Mouse (Mus musculus): Measurements from ENCODE around the gene Evi2b. TPM values are rescaled to one million over a fixed set of nuclear protein-coding genes. Genes with fewer than 3 reads are reported as not detected.

Evi2b gene
- polyA plus RNA-seq, 2 experiments = 2.5 to 4.6 TPM

DNA sequence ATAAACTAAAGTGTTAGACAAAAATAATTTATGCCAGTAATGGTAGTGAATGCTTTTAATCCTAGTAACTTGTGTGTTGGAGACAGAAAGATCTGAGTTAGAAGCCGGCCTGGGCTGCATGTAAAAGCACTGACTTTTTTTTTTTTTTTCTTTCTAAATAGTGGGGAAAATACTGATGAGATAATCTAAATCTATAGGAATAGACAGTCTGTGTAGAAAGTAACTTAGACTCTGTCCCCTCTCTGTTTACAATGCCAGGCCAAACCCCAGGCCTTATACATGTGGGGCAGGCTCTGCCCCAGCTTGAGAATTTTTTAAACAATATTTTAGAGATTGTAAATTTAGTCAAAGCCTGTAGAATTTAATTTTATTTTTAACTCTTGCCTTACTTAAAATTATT lies 618 bp downstream of the Evi2b start:
- Histone ChIP-seq H3K4me1 (ENCODE audit: control insufficient read depth, insufficient read depth, low read length) (no peaks in the 10 kb centered on the region), H3K9me3 (ENCODE audit: control insufficient read depth, low read length) (no peaks in the 10 kb centered on the region), H3K27me3 (ENCODE audit: control insufficient read depth, insufficient read depth, low read length) (no peaks in the 10 kb centered on the region), H3K36me3 (ENCODE audit: control insufficient read depth, insufficient read depth, low read length) (peaks cover 16% of the 10 kb centered on the region), H3K4me2 (replicated peaks; ENCODE audit: low read depth, low read length, severe bottlenecking) (no peak overlapping the region), H3K27ac (replicated peaks; ENCODE audit: low read depth, low read length) (no peak overlapping the region), H3K4me3 (replicated peaks; ENCODE audit: low read length) (no peak overlapping the region), H3K9ac (ENCODE audit: low read depth, low read length, severe bottlenecking) (no peak overlapping the region)
- TF ChIP-seq POLR2A (IDR thresholded peaks at IDR 0.05; ENCODE audit: borderline replicate concordance, extremely low read depth, insufficient read depth, insufficient read length) = no peak
- no peak for DNase-seq (ENCODE audit: low spot score)
- no peak for ATAC-seq (ENCODE audit: low FRiP score, low read depth)
- WGBS = 85% methylated on average over 1 of the region's 1 CpGs

DNA sequence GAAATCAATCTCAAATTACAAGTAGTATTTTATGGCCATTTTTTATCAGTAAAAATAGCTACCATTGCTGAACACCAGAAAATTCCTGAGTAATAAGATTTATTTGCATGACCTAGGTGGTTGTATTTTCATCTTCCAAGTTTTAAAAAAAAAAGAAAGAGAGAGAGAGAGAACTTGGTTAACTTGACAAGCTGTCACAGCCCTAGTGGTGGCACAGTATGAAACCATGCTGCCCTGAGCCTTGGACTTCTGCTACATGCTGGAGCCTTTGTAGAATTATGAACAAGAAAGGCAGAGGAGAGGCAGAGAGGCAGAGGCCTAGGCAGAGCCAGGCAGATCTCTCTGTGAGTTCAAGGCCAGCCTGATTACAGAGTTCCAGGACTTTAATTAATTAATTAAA lies 1.6 kb downstream of the Evi2b start:
- Histone ChIP-seq H3K36me3 (ENCODE audit: control insufficient read depth, insufficient read depth, low read length) (peaks cover 7% of the 10 kb centered on the region; the same call in 1 of the 2 replicates), H3K4me1 (ENCODE audit: control insufficient read depth, insufficient read depth, low read length) (no peaks in the 10 kb centered on the region), H3K27ac (replicated peaks; ENCODE audit: low read depth, low read length) (no peak overlapping the region), H3K9me3 (ENCODE audit: control insufficient read depth, low read length) (no peaks in the 10 kb centered on the region), H3K4me3 (replicated peaks; ENCODE audit: low read length) (no peak overlapping the region), H3K4me2 (replicated peaks; ENCODE audit: low read depth, low read length, severe bottlenecking) (no peak overlapping the region), H3K27me3 (ENCODE audit: control insufficient read depth, insufficient read depth, low read length) (no peaks in the 10 kb centered on the region), H3K9ac (ENCODE audit: low read depth, low read length, severe bottlenecking) (no peak overlapping the region)
- DNase-seq (ENCODE audit: low spot score) = no peak
- no peak for ATAC-seq (ENCODE audit: low FRiP score, low read depth)
- no peak for TF ChIP-seq POLR2A (IDR thresholded peaks at IDR 0.05; ENCODE audit: borderline replicate concordance, extremely low read depth, insufficient read depth, insufficient read length)

DNA sequence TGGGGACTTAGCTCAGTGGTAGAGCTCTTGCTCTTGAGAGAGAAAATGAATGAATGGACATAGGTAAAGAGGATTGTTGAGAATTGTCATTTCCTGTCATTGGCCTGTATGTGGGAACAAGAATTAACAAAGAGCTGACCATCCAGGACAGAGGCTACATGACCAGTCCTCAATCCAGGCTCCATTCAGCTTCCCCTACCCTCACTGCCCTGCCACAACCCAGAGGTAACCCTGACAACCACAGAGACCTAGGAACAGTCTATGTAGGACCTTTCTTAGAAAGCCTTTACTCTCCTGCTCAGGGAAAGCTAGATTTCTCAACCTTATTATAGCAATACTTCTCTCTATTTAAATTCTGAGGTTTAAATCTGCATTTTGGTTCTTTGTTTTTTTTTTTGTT lies 2.8 kb downstream of the Evi2b start:
- Histone ChIP-seq H3K36me3 (ENCODE audit: control insufficient read depth, insufficient read depth, low read length) (peaks cover 6% of the 10 kb centered on the region; the same call in 1 of the 2 replicates), H3K27me3 (ENCODE audit: control insufficient read depth, insufficient read depth, low read length) (no peaks in the 10 kb centered on the region), H3K9ac (ENCODE audit: low read depth, low read length, severe bottlenecking) (no peak overlapping the region), H3K4me1 (ENCODE audit: control insufficient read depth, insufficient read depth, low read length) (no peaks in the 10 kb centered on the region), H3K9me3 (ENCODE audit: control insufficient read depth, low read length) (no peaks in the 10 kb centered on the region), H3K27ac (replicated peaks; ENCODE audit: low read depth, low read length) (no peak overlapping the region), H3K4me2 (replicated peaks; ENCODE audit: low read depth, low read length, severe bottlenecking) (no peak overlapping the region), H3K4me3 (replicated peaks; ENCODE audit: low read length) (no peak overlapping the region)
- TF ChIP-seq POLR2A (IDR thresholded peaks at IDR 0.05; ENCODE audit: borderline replicate concordance, extremely low read depth, insufficient read depth, insufficient read length) = no peak
- no peak for DNase-seq (ENCODE audit: low spot score)
- ATAC-seq (ENCODE audit: low FRiP score, low read depth) = no peak

DNA sequence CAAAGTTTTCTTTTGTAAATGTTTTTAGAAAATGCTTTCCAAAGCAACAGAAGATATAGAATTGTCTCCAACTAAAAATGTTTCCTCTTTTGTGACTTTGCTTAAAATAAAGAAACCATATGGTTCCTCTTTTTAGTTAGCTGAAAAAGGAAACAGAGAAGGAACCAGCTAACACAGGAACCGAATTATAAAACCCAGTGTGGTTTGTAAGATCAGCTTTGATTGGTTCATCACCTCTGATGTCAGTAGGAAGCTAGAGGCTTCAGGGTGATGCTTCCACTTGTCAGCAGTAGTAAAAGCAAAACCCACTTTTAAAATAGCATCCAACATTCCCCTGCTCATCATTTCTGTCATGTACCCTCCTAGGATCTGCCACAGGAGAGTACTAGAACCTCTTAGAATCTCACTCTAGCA lies 3.7 kb downstream of the Evi2b start:
- Histone ChIP-seq H3K9me3 (ENCODE audit: control insufficient read depth, low read length) (no peaks in the 10 kb centered on the region), H3K27me3 (ENCODE audit: control insufficient read depth, insufficient read depth, low read length) (no peaks in the 10 kb centered on the region), H3K4me3 (replicated peaks; ENCODE audit: low read length) (no peak overlapping the region), H3K4me2 (replicated peaks; ENCODE audit: low read depth, low read length, severe bottlenecking) (no peak overlapping the region), H3K27ac (replicated peaks; ENCODE audit: low read depth, low read length) (no peak overlapping the region), H3K4me1 (ENCODE audit: control insufficient read depth, insufficient read depth, low read length) (no peaks in the 10 kb centered on the region), H3K9ac (ENCODE audit: low read depth, low read length, severe bottlenecking) (no peak overlapping the region), H3K36me3 (ENCODE audit: control insufficient read depth, insufficient read depth, low read length) (peaks cover 6% of the 10 kb centered on the region; the same call in 1 of the 2 replicates)
- no peak for TF ChIP-seq POLR2A (IDR thresholded peaks at IDR 0.05; ENCODE audit: borderline replicate concordance, extremely low read depth, insufficient read depth, insufficient read length)
- peak; percentile 13 for DNase-seq (ENCODE audit: low spot score)
- WGBS = 74% methylated on average over 1 of the region's 1 CpGs
- no peak for ATAC-seq (ENCODE audit: low FRiP score, low read depth)

DNA sequence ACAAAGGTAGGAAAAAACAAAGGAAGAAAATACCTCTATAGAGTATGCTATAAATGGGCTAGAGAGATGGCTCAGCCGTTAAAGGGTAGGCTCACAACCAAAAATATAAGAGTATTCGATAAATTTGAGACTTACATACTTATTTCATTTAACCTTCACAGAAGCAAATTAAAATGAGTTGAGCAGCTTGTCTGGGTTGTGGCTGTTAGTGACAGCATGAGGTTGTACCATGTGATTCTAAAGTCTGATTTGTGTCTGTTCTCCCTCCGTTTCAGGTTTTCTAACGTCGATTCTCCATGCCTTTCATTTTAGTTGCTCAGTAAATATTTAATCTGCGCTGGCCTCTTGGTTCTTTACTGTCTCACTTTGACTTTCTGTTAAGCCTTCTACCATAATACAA lies 4.3 kb downstream of the Evi2b start:
- ATAC-seq (ENCODE audit: low FRiP score, low read depth) (no peak), DNase-seq (ENCODE audit: low spot score) (no peak)
- H3K4me1 ChIP-seq (ENCODE audit: control insufficient read depth, insufficient read depth, low read length) = no peaks in the 10 kb centered on the region

DNA sequence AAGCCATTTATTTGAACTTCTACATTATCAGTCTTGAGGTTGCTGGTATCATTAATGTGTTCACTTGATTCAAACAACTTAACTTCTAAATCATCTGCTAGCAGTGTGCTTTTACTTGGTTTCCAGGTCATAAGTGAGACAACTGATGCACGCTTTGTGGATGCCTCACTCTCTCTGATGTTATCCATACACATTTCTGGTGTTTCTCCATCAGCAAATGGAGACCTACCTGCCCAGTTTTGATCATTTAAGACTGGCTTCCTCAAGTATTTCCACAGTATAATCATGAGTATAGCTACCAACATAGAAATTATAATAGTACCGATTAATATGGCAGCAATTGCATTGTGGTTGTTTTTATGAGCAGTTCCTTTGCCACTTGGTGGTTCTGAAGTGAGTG lies 7.8 kb downstream of the Evi2b start:
- no peak for DNase-seq (ENCODE audit: low spot score)
- Histone ChIP-seq H3K9me3 (ENCODE audit: control insufficient read depth, low read length) (no peaks in the 10 kb centered on the region), H3K27ac (replicated peaks; ENCODE audit: low read depth, low read length) (no peak overlapping the region), H3K9ac (ENCODE audit: low read depth, low read length, severe bottlenecking) (no peak overlapping the region), H3K36me3 (ENCODE audit: control insufficient read depth, insufficient read depth, low read length) (no peaks in the 10 kb centered on the region), H3K4me3 (replicated peaks; ENCODE audit: low read length) (no peak overlapping the region), H3K27me3 (ENCODE audit: control insufficient read depth, insufficient read depth, low read length) (no peaks in the 10 kb centered on the region), H3K4me2 (replicated peaks; ENCODE audit: low read depth, low read length, severe bottlenecking) (no peak overlapping the region), H3K4me1 (ENCODE audit: control insufficient read depth, insufficient read depth, low read length) (no peaks in the 10 kb centered on the region)
- 95% methylated on average over 2 of the region's 2 CpGs for WGBS
- no peak for TF ChIP-seq POLR2A (IDR thresholded peaks at IDR 0.05; ENCODE audit: borderline replicate concordance, extremely low read depth, insufficient read depth, insufficient read length)
- ATAC-seq (ENCODE audit: low FRiP score, low read depth) = no peak

More for the DNA sequence above, 4.3 kb downstream of the Evi2b start:
- no peaks in the 10 kb centered on the region for H3K27me3 ChIP-seq (ENCODE audit: control insufficient read depth, insufficient read depth, low read length)
- TF ChIP-seq POLR2A (IDR thresholded peaks at IDR 0.05; ENCODE audit: borderline replicate concordance, extremely low read depth, insufficient read depth, insufficient read length) = no peak
- H3K27ac ChIP-seq (replicated peaks; ENCODE audit: low read depth, low read length) = no peak overlapping the region
- 0 out of 2 replicates have a peak, but pooled peaks cover 3% of the 10 kb centered on the region for H3K36me3 ChIP-seq (ENCODE audit: control insufficient read depth, insufficient read depth, low read length)
- 91% methylated on average over 6 of the region's 6 CpGs for WGBS
- H3K9me3 ChIP-seq (ENCODE audit: control insufficient read depth, low read length) = no peaks in the 10 kb centered on the region
- H3K4me2 ChIP-seq (replicated peaks; ENCODE audit: low read depth, low read length, severe bottlenecking) = no peak overlapping the region
- no peak overlapping the region for H3K9ac ChIP-seq (ENCODE audit: low read depth, low read length, severe bottlenecking)
- no peak overlapping the region for H3K4me3 ChIP-seq (replicated peaks; ENCODE audit: low read length)

Data from limb, embryonic 14.5 days (tissue).